Mouse (Mus musculus): ENCODE results near the gene Lgsn. TPM values are rescaled to one million over a fixed set of nuclear protein-coding genes. Genes with fewer than 3 reads are reported as not detected.

Lgsn gene
- 0.08 TPM in 1 of 2 replicates, not detected in the other for polyA plus RNA-seq (2012; rRNA removed)

DNA sequence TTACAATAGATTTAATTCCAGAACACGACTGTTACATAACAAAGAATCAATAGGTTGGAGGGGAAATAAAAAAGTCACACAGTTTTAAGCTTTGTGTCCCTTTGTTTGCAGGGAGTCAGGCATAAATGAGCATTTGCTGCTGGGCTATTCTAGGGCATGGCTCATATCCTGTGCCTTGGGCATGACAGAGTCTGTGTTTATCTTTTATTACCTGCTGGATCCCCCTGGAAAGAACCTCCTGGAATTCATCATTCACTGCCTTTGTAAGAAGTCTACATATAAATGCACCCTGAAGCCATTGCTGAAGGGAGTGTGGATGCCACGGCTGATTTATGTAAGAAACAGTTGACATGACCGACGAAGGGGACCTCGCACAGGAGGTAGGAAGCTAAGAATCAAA lies at the start of gene Lgsn:
Gene Lgsn (plus strand): TSS at position 301 of the 400 bp plus-strand sequence.
- 84% methylated on average over 5 of the region's 5 CpGs for WGBS

DNA sequence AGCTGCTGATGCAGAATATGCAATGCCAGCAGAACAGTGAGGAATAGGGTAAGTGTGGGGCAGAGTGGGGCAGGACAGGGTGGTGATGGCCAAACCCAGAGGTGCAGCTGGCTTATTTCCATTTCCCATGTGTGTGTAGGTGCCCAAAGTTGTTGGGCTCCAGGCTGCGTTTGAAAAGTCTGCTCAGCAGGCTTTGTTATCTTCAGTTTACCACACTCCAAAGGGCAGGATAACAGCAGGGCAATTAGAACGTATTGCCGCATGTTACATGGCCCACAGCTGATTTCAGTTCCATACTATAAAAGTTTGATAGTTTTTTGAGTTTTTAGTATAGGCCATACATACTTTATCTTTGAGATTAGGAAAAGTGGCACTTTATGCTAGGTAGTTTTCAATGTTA lies 37.8 kb upstream of the Lgsn start:
- TF ChIP-seq CTCF (IDR thresholded peaks at IDR 0.05; ENCODE audit: borderline replicate concordance, insufficient read depth, low read depth, low read length): no peak
- TF ChIP-seq POLR2A (IDR thresholded peaks at IDR 0.05; ENCODE audit: borderline replicate concordance, insufficient read depth, low read length): no peak
- Histone ChIP-seq H3K27me3 (ENCODE audit: control insufficient read depth, insufficient read depth, low read length) (no peaks in the 10 kb centered on the region), H3K27ac (ENCODE audit: insufficient read depth, low read length) (no peak overlapping the region), H3K4me3 (replicated peaks; ENCODE audit: insufficient read depth, low read depth, low read length) (no peak overlapping the region), H3K4me1 (ENCODE audit: control insufficient read depth, insufficient read depth, low read length) (no peaks in the 10 kb centered on the region)
- no peak for DNase-seq
- 69% methylated on average over 3 of the region's 3 CpGs for WGBS

More for the DNA sequence above, at the start of gene Lgsn:
- no peak within 1 kb of the TSS for H3K27ac ChIP-seq (ENCODE audit: insufficient read depth, low read length)
- no peaks in the 10 kb centered on the region for H3K4me1 ChIP-seq (ENCODE audit: control insufficient read depth, insufficient read depth, low read length)
- no peaks in the 10 kb centered on the region for H3K27me3 ChIP-seq (ENCODE audit: control insufficient read depth, insufficient read depth, low read length)
- TF ChIP-seq CTCF (IDR thresholded peaks at IDR 0.05; ENCODE audit: borderline replicate concordance, insufficient read depth, low read depth, low read length) (no peak), POLR2A (IDR thresholded peaks at IDR 0.05; ENCODE audit: borderline replicate concordance, insufficient read depth, low read length) (no peak)
- no peak within 1 kb of the TSS for H3K4me3 ChIP-seq (replicated peaks; ENCODE audit: insufficient read depth, low read depth, low read length)
- DNase-seq: no peak

DNA sequence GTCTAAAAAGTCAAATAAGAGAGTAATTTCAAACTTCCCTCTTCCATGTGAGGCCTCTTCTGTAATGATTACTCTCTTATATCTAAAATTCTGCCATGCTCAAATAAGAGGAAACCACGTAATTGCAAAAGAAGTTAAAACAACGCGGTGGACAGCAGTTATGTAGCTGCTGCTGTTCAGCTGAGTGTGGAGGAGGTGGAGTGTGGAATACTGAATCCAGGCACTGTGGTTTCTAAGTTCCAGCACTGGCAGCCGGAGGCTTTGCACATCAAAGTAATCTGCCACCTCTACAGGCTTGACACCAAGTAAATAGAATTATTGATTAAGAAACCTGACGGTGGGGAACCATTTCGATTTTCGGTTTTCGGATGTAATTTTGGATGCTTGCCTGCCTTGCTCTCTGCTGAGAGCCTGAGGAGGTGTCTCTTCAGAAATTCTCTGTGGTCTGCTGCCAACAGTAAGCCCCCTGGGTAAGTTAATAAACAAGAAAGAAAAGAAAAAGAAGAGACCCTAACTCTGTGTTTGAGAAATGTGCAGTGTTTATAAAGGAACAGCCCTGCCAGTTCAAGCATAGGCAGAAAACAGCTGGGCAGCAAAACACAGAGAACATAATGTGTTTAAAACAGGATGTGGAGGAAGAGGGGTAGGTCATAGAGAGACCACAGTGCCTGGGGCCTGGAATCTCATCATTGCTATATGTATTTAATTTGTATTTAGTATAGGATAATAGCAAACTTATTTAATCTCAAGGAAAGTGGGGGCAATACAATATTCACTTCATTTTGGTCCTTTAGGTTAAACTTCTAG lies 33.7 kb upstream of the Lgsn start:
- Histone ChIP-seq H3K4me1 (ENCODE audit: control insufficient read depth, insufficient read depth, low read length) (no peaks in the 10 kb centered on the region), H3K4me3 (replicated peaks; ENCODE audit: insufficient read depth, low read depth, low read length) (no peak overlapping the region), H3K27ac (ENCODE audit: insufficient read depth, low read length) (no peak overlapping the region), H3K27me3 (ENCODE audit: control insufficient read depth, insufficient read depth, low read length) (no peaks in the 10 kb centered on the region)
- WGBS: 24% methylated on average over 8 of the region's 8 CpGs
- TF ChIP-seq POLR2A (IDR thresholded peaks at IDR 0.05; ENCODE audit: borderline replicate concordance, insufficient read depth, low read length) (no peak), CTCF (IDR thresholded peaks at IDR 0.05; ENCODE audit: borderline replicate concordance, insufficient read depth, low read depth, low read length) (no peak)
- DNase-seq: no peak

DNA sequence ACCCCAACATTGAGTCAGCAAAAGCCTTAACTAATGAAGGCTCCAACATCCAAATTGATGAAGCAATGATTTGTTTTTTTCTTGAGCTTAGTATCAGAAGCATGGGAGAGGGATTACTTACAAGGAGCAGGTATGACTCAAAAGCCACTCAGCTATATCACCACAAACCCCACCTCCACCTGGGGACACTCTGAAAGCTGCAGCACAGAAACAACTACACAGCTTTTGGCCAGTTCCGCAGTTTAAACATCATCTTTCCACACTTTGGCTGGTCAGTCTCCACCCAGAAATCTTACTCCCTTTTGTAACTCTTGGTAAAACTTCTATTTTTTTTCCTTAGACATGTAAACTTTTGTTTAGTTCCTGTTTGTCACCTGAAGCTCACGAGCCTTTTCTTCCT lies 32.6 kb upstream of the Lgsn start:
- Histone ChIP-seq H3K27me3 (ENCODE audit: control insufficient read depth, insufficient read depth, low read length) (no peaks in the 10 kb centered on the region), H3K27ac (ENCODE audit: insufficient read depth, low read length) (no peak overlapping the region), H3K4me1 (ENCODE audit: control insufficient read depth, insufficient read depth, low read length) (no peaks in the 10 kb centered on the region), H3K4me3 (replicated peaks; ENCODE audit: insufficient read depth, low read depth, low read length) (no peak overlapping the region)
- TF ChIP-seq POLR2A (IDR thresholded peaks at IDR 0.05; ENCODE audit: borderline replicate concordance, insufficient read depth, low read length) (no peak), CTCF (IDR thresholded peaks at IDR 0.05; ENCODE audit: borderline replicate concordance, insufficient read depth, low read depth, low read length) (no peak)
- WGBS: 85% methylated on average over 2 of the region's 2 CpGs
- DNase-seq: no peak

DNA sequence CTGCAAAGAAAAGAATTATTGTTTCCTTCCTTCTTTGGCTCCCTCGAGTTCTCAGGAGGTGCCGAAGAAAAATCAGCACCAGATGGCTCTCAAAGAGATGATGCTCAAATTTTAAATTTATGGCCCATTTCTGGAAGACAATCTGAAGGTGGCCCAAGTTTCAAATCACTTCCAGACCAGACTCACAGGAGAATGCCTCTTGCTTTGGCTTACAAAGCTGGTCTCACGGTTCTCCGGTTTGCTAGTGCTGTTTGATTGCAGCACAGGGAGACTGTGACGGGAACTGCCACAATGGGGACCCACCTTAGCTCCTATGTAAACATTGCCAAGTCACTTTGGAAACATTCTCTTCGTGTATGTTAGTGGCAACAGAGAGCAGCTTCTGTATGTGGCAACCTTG lies 26.5 kb upstream of the Lgsn start:
- no peak overlapping the region for H3K27ac ChIP-seq (ENCODE audit: insufficient read depth, low read length)
- TF ChIP-seq POLR2A (IDR thresholded peaks at IDR 0.05; ENCODE audit: borderline replicate concordance, insufficient read depth, low read length) (no peak), CTCF (IDR thresholded peaks at IDR 0.05; ENCODE audit: borderline replicate concordance, insufficient read depth, low read depth, low read length) (no peak)
- H3K4me3 ChIP-seq (replicated peaks; ENCODE audit: insufficient read depth, low read depth, low read length): no peak overlapping the region
- no peak for DNase-seq
- WGBS: 41% methylated on average over 6 of the region's 6 CpGs
- no peaks in the 10 kb centered on the region for H3K27me3 ChIP-seq (ENCODE audit: control insufficient read depth, insufficient read depth, low read length)
- H3K4me1 ChIP-seq (ENCODE audit: control insufficient read depth, insufficient read depth, low read length): no peaks in the 10 kb centered on the region

DNA sequence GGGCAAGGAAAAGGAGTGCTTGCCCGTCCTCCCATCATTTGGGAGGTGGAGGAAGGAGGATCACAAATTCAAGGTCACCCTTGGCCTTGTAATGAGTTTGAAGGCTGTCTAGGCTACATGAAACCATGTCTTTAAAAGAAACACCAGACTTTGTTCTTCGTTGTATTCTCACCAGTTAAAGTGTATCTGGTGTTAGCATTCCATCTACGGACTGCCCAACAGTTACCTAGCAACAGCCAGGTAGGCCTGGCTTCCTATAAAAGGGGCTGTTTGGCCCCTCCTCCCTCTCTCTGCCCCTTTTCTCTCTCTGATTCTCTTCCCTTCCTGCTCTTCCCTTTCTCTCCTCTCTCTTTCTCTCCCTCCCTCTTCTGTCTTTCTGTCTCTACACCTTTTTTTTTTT lies 25.7 kb upstream of the Lgsn start:
- Histone ChIP-seq H3K4me3 (replicated peaks; ENCODE audit: insufficient read depth, low read depth, low read length) (no peak overlapping the region), H3K4me1 (ENCODE audit: control insufficient read depth, insufficient read depth, low read length) (no peaks in the 10 kb centered on the region), H3K27me3 (ENCODE audit: control insufficient read depth, insufficient read depth, low read length) (no peaks in the 10 kb centered on the region), H3K27ac (ENCODE audit: insufficient read depth, low read length) (no peak overlapping the region)
- 68% methylated on average over 3 of the region's 3 CpGs for WGBS
- TF ChIP-seq POLR2A (IDR thresholded peaks at IDR 0.05; ENCODE audit: borderline replicate concordance, insufficient read depth, low read length) (no peak), CTCF (IDR thresholded peaks at IDR 0.05; ENCODE audit: borderline replicate concordance, insufficient read depth, low read depth, low read length) (no peak)
- no peak for DNase-seq

DNA sequence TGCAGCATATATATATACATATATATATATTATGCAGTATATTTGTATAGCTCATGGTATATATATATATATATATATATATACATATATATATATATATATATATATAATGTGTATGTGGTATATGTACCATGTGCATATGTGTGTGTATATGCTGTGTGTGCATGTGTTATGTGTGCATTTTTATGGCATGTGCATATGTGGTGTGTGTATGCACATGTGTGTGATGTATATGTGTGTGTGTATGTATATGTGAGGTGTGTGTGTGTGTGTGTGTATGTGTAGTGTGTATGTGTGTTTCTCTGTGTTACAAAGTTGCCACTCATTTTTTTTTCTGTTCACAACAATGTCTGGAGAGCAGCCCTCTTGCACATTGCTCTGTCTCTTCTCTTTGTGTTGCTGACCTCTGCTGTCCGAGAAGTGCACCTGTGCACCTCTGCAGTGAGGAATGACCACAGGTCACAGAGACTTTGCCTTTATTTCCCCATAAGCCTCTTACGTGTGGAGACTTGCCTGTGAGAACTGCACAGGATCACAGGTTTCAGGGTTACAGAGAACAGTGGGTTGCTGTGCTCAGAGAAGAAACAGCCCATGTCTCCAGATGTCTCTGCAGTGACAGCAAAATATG lies 23.3 kb upstream of the Lgsn start:
- TF ChIP-seq CTCF (IDR thresholded peaks at IDR 0.05; ENCODE audit: borderline replicate concordance, insufficient read depth, low read depth, low read length): no peak; the same call in 1 of the 2 replicates
- no peak for TF ChIP-seq POLR2A (IDR thresholded peaks at IDR 0.05; ENCODE audit: borderline replicate concordance, insufficient read depth, low read length)
- no peaks in the 10 kb centered on the region for H3K27me3 ChIP-seq (ENCODE audit: control insufficient read depth, insufficient read depth, low read length)
- H3K27ac ChIP-seq (ENCODE audit: insufficient read depth, low read length): no peak overlapping the region
- H3K4me1 ChIP-seq (ENCODE audit: control insufficient read depth, insufficient read depth, low read length): no peaks in the 10 kb centered on the region
- H3K4me3 ChIP-seq (replicated peaks; ENCODE audit: insufficient read depth, low read depth, low read length): no peak overlapping the region
- 65% methylated on average over 2 of the region's 2 CpGs for WGBS
- DNase-seq: no peak
